Mouse (Mus musculus) bone marrow macrophage, adult 2 months (primary cell): ENCODE measurements at regions not wholly inside any gene's neighbourhood (a gene's known extent, or its start where the extent isn't known, plus 50 kb on each side); places are given as distances from the start of the nearest gene placed in this dataset.

ENCODE experiments used
- H3K27ac ChIP-seq: 2 replicates; pipeline ENCODE4 v1.5.1; 2012; ENCODE audit warnings: low read depth, low read length; ENCODE audit not compliant: insufficient read depth
- H3K4me1 ChIP-seq: 2 replicates; pipeline ENCODE4 v1.6.1; 2012; ENCODE audit warnings: low read length; ENCODE audit not compliant: control insufficient read depth, insufficient read depth
- H3K4me3 ChIP-seq: 2 replicates; pipeline ENCODE4 v1.5.1; 2012; ENCODE audit warnings: mild to moderate bottlenecking, low read length, moderate library complexity; ENCODE audit not compliant: insufficient read depth
- CTCF ChIP-seq: IDR thresholded peaks from 2 replicates; pipeline ENCODE4 v1.5.1; 2012; ENCODE audit warnings: low read depth, mild to moderate bottlenecking, low read length, moderate library complexity
- POLR2A ChIP-seq: IDR thresholded peaks from 2 replicates; pipeline ENCODE4 v1.6.1; 2012; ENCODE audit warnings: mild to moderate bottlenecking, low read depth, low read length, borderline replicate concordance

- no peaks in the 10 kb centered on the region for H3K4me1 ChIP-seq
- H3K4me3 ChIP-seq: no peak overlapping the region
- TF ChIP-seq POLR2A (no peak), CTCF (no peak)
- no peak overlapping the region for H3K27ac ChIP-seq
These were observed 83.7 kb upstream of the Ppp2r5a start for GRCm38 (mm10) chr1:191486766-191487165.

- H3K4me1 ChIP-seq: peaks cover 3% of the 10 kb centered on the region; the same call in 1 of the 2 replicates
- no peak for TF ChIP-seq POLR2A
- no peak for TF ChIP-seq CTCF
- H3K27ac ChIP-seq: no peak overlapping the region
- H3K4me3 ChIP-seq: no peak overlapping the region
These were observed 81.8 kb upstream of the Ppp2r5a start for GRCm38 (mm10) chr1:191484726-191485425.

- Histone ChIP-seq H3K4me1 (peaks cover 4% of the 10 kb centered on the region; the same call in 1 of the 2 replicates), H3K27ac (no peak overlapping the region), H3K4me3 (no peak overlapping the region)
- TF ChIP-seq POLR2A (no peak), CTCF (no peak)
These were observed 76.9 kb upstream of the Ppp2r5a start for GRCm38 (mm10) chr1:191479906-191480379.

- Histone ChIP-seq H3K4me3 (no peak overlapping the region), H3K4me1 (0 out of 2 replicates have a peak, but pooled peaks cover 2% of the 10 kb centered on the region), H3K27ac (no peak overlapping the region)
- TF ChIP-seq CTCF: no peak
- no peak for TF ChIP-seq POLR2A
These were observed 69.5 kb upstream of the Ppp2r5a start for GRCm38 (mm10) chr1:191472551-191472950.

GRCm38 (mm10) chr1:191471489-191471888 lies 68.4 kb upstream of the Ppp2r5a start:
- TF ChIP-seq POLR2A (no peak), CTCF (no peak)
- no peak overlapping the region for H3K27ac ChIP-seq
- H3K4me3 ChIP-seq: no peak overlapping the region
- H3K4me1 ChIP-seq: 0 out of 2 replicates have a peak, but pooled peaks cover 2% of the 10 kb centered on the region

- Histone ChIP-seq H3K4me3 (no peak overlapping the region), H3K4me1 (0 out of 2 replicates have a peak, but pooled peaks cover 2% of the 10 kb centered on the region), H3K27ac (no peak overlapping the region)
- no peak for TF ChIP-seq CTCF
- TF ChIP-seq POLR2A: no peak
These were observed 67.3 kb upstream of the Ppp2r5a start for GRCm38 (mm10) chr1:191470190-191470985.

- Histone ChIP-seq H3K4me1 (0 out of 2 replicates have a peak, but pooled peaks cover 2% of the 10 kb centered on the region), H3K27ac (no peak overlapping the region), H3K4me3 (no peak overlapping the region)
- TF ChIP-seq CTCF (no peak), POLR2A (no peak)
These were observed 65.9 kb upstream of the Ppp2r5a start for GRCm38 (mm10) chr1:191468837-191469529.

GRCm38 (mm10) chr1:191466261-191466660 lies 63.2 kb upstream of the Ppp2r5a start:
- Histone ChIP-seq H3K27ac (no peak overlapping the region), H3K4me1 (0 out of 2 replicates have a peak, but pooled peaks cover 2% of the 10 kb centered on the region), H3K4me3 (no peak overlapping the region)
- TF ChIP-seq CTCF (no peak), POLR2A (no peak)

GRCm38 (mm10) chr1:191465723-191466122 lies 62.7 kb upstream of the Ppp2r5a start:
- Histone ChIP-seq H3K27ac (no peak overlapping the region), H3K4me1 (0 out of 2 replicates have a peak, but pooled peaks cover 2% of the 10 kb centered on the region), H3K4me3 (no peak overlapping the region)
- no peak for TF ChIP-seq CTCF
- no peak for TF ChIP-seq POLR2A

GRCm38 (mm10) chr1:191465170-191465569 lies 62.1 kb upstream of the Ppp2r5a start:
- H3K4me1 ChIP-seq: peaks cover 2% of the 10 kb centered on the region; the same call in 1 of the 2 replicates

More at GRCm38 (mm10) chr1:191465170-191465569, 62.1 kb upstream of the Ppp2r5a start:
- H3K4me3 ChIP-seq: no peak overlapping the region
- TF ChIP-seq POLR2A (no peak), CTCF (no peak)
- H3K27ac ChIP-seq: no peak overlapping the region
